Comparison of ENCODE assay signal across 20 mouse cellular contexts in the genomic region with DNA sequence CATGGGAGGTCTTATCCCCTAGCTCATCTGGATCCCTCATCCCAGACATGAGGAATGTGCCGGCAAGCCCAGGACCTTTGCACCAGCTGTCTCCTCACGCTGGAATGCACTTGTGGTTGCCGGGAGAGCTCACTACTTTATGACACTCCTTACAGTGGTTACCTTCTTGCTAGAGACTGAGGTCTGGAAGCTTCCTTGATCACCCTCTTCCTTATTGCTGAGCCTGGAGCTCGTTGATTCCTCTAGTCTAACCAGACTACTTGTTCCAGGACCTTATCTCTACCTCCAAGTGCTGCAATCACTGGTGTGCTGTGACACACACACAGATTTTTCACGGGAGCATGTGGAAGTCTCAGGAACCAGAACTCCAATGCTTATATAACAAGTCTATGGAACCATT.
"Had no signal": no experiment of that assay in that cellular context is flagged by ENCODE, and none has a peak within 500 bp of the region (broad histone marks: within the 10 kb centered on the region; RNA-seq: fewer than 3 reads in every experiment).

No protein-coding gene starts in this region.

- DNase-seq: kidney, adult 8-10 months; kidney, postnatal 10 days; kidney, postnatal 4 days; layer of hippocampus, adult 9-11 months; liver, postnatal 0 days; lung, embryonic 14.5 days; retina, postnatal 1 day; right cerebral cortex, postnatal 25 days; thymus, adult 2 months; thymus, postnatal 14 days; thymus, postnatal 4 days had no signal

- H3K4me2 ChIP-seq: lung, embryonic 14.5 days; midbrain, embryonic 13.5 days; neural tube, embryonic 12.5 days had no signal

- H3K9me3 ChIP-seq: midbrain, embryonic 13.5 days; neural tube, embryonic 12.5 days had no signal

- ATAC-seq: hindbrain, postnatal 0 days; inflammation-experienced regulatory T-cells, adult 6 months; liver, postnatal 0 days; lung, postnatal 0 days; midbrain, embryonic 13.5 days had no signal

- H3K27ac ChIP-seq: hindbrain, postnatal 0 days; layer of hippocampus, adult 2 months; liver, embryonic 14.5 days; macrophage; midbrain, embryonic 13.5 days; neural tube, embryonic 12.5 days; stomach, postnatal 0 days had no signal

- H3K36me3 ChIP-seq: midbrain, embryonic 13.5 days; neural tube, embryonic 12.5 days had no signal

- H3K4me3 ChIP-seq: layer of hippocampus, adult 2 months; midbrain, embryonic 13.5 days; neural tube, embryonic 12.5 days had no signal

- H3K27me3 ChIP-seq: neural tube, embryonic 12.5 days had no signal

- H3K9ac ChIP-seq: liver, embryonic 14.5 days; liver, postnatal 0 days; lung, embryonic 14.5 days; midbrain, embryonic 13.5 days; neural tube, embryonic 12.5 days had no signal

- H3K4me1 ChIP-seq: neural tube, embryonic 12.5 days had no signal
